In the genomic region with DNA sequence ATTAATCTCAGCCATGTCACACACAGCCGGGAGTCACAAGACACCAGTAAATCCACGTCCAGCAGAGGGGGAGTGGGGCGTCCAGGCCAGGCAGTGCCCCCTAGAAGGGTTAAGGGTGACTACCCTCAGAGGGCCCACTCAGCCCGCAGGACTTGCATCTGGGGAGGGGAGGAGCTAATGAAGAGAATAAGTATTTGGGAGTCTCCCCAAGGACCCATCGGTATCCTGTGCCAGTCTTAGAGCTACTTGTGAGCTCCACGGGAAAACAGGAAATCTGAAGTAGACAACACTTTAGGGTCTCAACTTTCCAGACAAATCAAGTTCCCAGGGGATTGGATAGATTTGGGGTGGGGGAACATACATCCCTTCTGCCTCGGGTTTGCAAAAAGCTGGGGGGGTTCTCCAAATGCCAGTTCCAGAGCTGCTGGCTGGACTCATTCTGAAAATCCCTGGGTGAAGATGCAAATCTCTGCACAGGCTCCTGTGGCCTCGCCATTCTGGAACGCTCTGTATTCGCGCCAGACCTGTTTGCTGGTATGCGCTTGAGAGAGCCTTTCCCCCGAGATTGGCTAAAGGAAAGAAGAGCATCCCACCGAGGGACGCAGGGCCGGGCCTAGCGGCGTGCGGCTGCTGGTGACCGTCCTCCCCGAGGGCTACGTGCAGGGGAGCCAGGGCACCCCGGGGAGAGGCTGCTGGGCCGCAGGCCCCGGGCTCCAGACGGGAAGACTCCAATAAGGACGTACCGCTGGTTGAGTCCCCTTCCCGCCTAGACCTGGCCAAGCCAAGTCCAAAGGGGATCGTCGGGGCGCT, we compare ENCODE assay signal across 8 mouse cellular contexts. TPM values are rescaled to one million over a fixed set of nuclear protein-coding genes. Genes with fewer than 3 reads are reported as not detected.
DNase-seq lines count a peak whose midpoint lies in the region; ATAC-seq and TF ChIP-seq lines count a peak whose summit lies in the region.

No protein-coding gene starts in this region.

- DNase-seq in heart, adult 2 months: no peak
- no peak for DNase-seq in heart, postnatal 36 days
- DNase-seq in CH12.LX (ENCODE audit: extremely low read depth): peak; percentile 53
- peak; percentile 38 for DNase-seq in limb, embryonic 14.5 days (ENCODE audit: low spot score)
- DNase-seq in layer of hippocampus, adult 18-20 months (ENCODE audit: low spot score in 2 of 2): no peak
- DNase-seq in urinary bladder, postnatal 4 days (ENCODE audit: low spot score in 2 of 2): no peak

- dilution Hi-C loops in CH12.LX (cut with MboI; ENCODE audit: extremely low pct_ligation_motif_present, extremely low pct_unique_long_range_greater_than_20kb, low sequenced_read_pairs): no loop called here

- H3K27ac ChIP-seq in heart, adult 2 months: peak overlapping the region; percentile 87
- no peak overlapping the region for H3K27ac ChIP-seq in CH12.LX (ENCODE audit: insufficient read depth, low read depth)
- peak overlapping the region; percentile 51 for H3K27ac ChIP-seq in embryonic fibroblast, embryonic 13.5 days (ENCODE audit: insufficient read depth, low read length)
- H3K27ac ChIP-seq in limb, embryonic 14.5 days (replicated peaks; ENCODE audit: low read depth, low read length): peak overlapping the region; percentile 85
- peak overlapping the region; percentile 96 for H3K27ac ChIP-seq in neural tube, embryonic 14.5 days (ENCODE audit: low read depth, low read length)

- in situ Hi-C loops in CH12.LX (cut with MboI; ENCODE audit: low pct_ligation_motif_present, low pct_unique_long_range_greater_than_20kb, low sequenced_read_pairs): no loop called here

- H3K79me2 ChIP-seq in heart, adult 2 months (replicated peaks; ENCODE audit: control insufficient read depth, insufficient read depth, low read length): no peaks in the 10 kb centered on the region
- no peaks in the 10 kb centered on the region for H3K79me2 ChIP-seq in CH12.LX (replicated peaks; ENCODE audit: control insufficient read depth, extremely low read depth, insufficient read depth, poor library complexity, severe bottlenecking)

- 4% methylated on average over 32 of the region's 32 CpGs for WGBS in heart, adult 2 months
- 2% methylated on average over 32 of the region's 32 CpGs for WGBS in limb, embryonic 14.5 days
- WGBS in neural tube, embryonic 14.5 days: 1% methylated on average over 32 of the region's 32 CpGs

- peak overlapping the region; percentile 60 for H3K4me2 ChIP-seq in CH12.LX (ENCODE audit: insufficient read depth, low read depth, poor library complexity, severe bottlenecking)
- peak overlapping the region; percentile 82 for H3K4me2 ChIP-seq in limb, embryonic 14.5 days (replicated peaks; ENCODE audit: low read depth, low read length, severe bottlenecking)
- peak overlapping the region; percentile 72 for H3K4me2 ChIP-seq in neural tube, embryonic 14.5 days (ENCODE audit: low read depth, low read length)

- no peaks in the 10 kb centered on the region for H3K36me3 ChIP-seq in heart, adult 2 months (ENCODE audit: control insufficient read depth, insufficient read depth, low read length)
- peaks cover 0 to 26% of the 10 kb centered on the region in 2 experiments for H3K36me3 ChIP-seq in CH12.LX (replicated peaks in 1 of 2; ENCODE audit: control insufficient read depth in 1 of 2, insufficient read depth in 1 of 2, low read length in 1 of 2)
- peaks cover 13% of the 10 kb centered on the region for H3K36me3 ChIP-seq in limb, embryonic 14.5 days (ENCODE audit: control insufficient read depth, insufficient read depth, low read length)
- no peaks in the 10 kb centered on the region; the same call in 1 of the 2 replicates for H3K36me3 ChIP-seq in neural tube, embryonic 14.5 days (ENCODE audit: control insufficient read depth, insufficient read depth, low read length)

- no peaks in the 10 kb centered on the region for H3K4me1 ChIP-seq in heart, adult 2 months (ENCODE audit: control insufficient read depth, insufficient read depth, low read length)
- H3K4me1 ChIP-seq in CH12.LX (ENCODE audit: control insufficient read depth in 1 of 2, insufficient read depth in 2 of 2): peaks cover 0 to 11% of the 10 kb centered on the region in 2 experiments; a peak in 2 of 4 replicates
- H3K4me1 ChIP-seq in embryonic fibroblast, embryonic 13.5 days (ENCODE audit: control insufficient read depth, insufficient read depth, low read length): no peaks in the 10 kb centered on the region
- H3K4me1 ChIP-seq in limb, embryonic 14.5 days (ENCODE audit: control insufficient read depth, insufficient read depth, low read length): peaks cover 13% of the 10 kb centered on the region
- 0 out of 2 replicates have a peak, but pooled peaks cover 7% of the 10 kb centered on the region for H3K4me1 ChIP-seq in neural tube, embryonic 14.5 days (ENCODE audit: control insufficient read depth, insufficient read depth, low read length)

- TF ChIP-seq EP300 in heart, adult 2 months (IDR thresholded peaks at IDR 0.05; ENCODE audit: insufficient read depth, low read depth, low read length): no peak
- no peak for TF ChIP-seq EP300 in CH12.LX (IDR thresholded peaks at IDR 0.05; ENCODE audit: low read length)

- no peaks in the 10 kb centered on the region for H3K9me3 ChIP-seq in CH12.LX (replicated peaks; ENCODE audit: low read length)
- H3K9me3 ChIP-seq in limb, embryonic 14.5 days (ENCODE audit: control insufficient read depth, low read length): no peaks in the 10 kb centered on the region
- H3K9me3 ChIP-seq in neural tube, embryonic 14.5 days (ENCODE audit: control insufficient read depth, low read length): no peaks in the 10 kb centered on the region

- ATAC-seq in limb, embryonic 14.5 days (ENCODE audit: low FRiP score, low read depth): no peak
- no peak; the same call in 1 of the 2 replicates for ATAC-seq in neural tube, embryonic 14.5 days (ENCODE audit: low read depth)

- no peaks in the 10 kb centered on the region for H3K27me3 ChIP-seq in heart, adult 2 months (ENCODE audit: control insufficient read depth, insufficient read depth, low read length)
- no peaks in the 10 kb centered on the region for H3K27me3 ChIP-seq in CH12.LX (replicated peaks)
- no peaks in the 10 kb centered on the region for H3K27me3 ChIP-seq in limb, embryonic 14.5 days (ENCODE audit: control insufficient read depth, insufficient read depth, low read length)
- no peaks in the 10 kb centered on the region for H3K27me3 ChIP-seq in neural tube, embryonic 14.5 days (ENCODE audit: control insufficient read depth, insufficient read depth, low read length)

- TF ChIP-seq POLR2A in heart, adult 2 months (IDR thresholded peaks at IDR 0.05; ENCODE audit: insufficient read depth, low read depth, low read length): no peak
- no peak; the same call in 1 of the 2 replicates for TF ChIP-seq POLR2A in CH12.LX (IDR thresholded peaks at IDR 0.05; ENCODE audit: low read depth, low read length)
- peak; percentile 78; the same call in 1 of the 2 replicates for TF ChIP-seq POLR2A in embryonic fibroblast, embryonic 13.5 days (IDR thresholded peaks at IDR 0.05; ENCODE audit: low read depth, low read length)
- TF ChIP-seq POLR2A in limb, embryonic 14.5 days (IDR thresholded peaks at IDR 0.05; ENCODE audit: borderline replicate concordance, extremely low read depth, insufficient read depth, insufficient read length): no peak

- intact Hi-C loops in heart, adult 2 months (cut with DNase I): no loop called here
- intact Hi-C loops in heart, postnatal 36 days (cut with DNase I): loop anchor here (2.0 kb wide), 1 partner anchor 17 kb away; no protein-coding TSS in a partner anchor

- H3K9ac ChIP-seq in heart, adult 2 months (ENCODE audit: low read depth, low read length): peak overlapping the region; percentile 75
- peak overlapping the region; percentile 53 for H3K9ac ChIP-seq in CH12.LX (ENCODE audit: insufficient read depth, low read depth)
- peak overlapping the region; percentile 77 for H3K9ac ChIP-seq in limb, embryonic 14.5 days (ENCODE audit: low read depth, low read length, severe bottlenecking)
- peak overlapping the region; percentile 74 for H3K9ac ChIP-seq in neural tube, embryonic 14.5 days (replicated peaks; ENCODE audit: low read depth, low read length)

- TF ChIP-seq CTCF in heart, adult 2 months (IDR thresholded peaks at IDR 0.05): no peak
- TF ChIP-seq CTCF in CH12.LX (conservative IDR thresholded peaks at IDR 0.05 in 1 of 2, IDR thresholded peaks at IDR 0.05 in 1 of 2; ENCODE audit: low read depth in 2 of 2, low read length in 2 of 2): no peak
- TF ChIP-seq CTCF in embryonic fibroblast, embryonic 13.5 days (IDR thresholded peaks at IDR 0.05; ENCODE audit: borderline replicate concordance, insufficient read depth, low read length): no peak

- H3K4me3 ChIP-seq in heart, adult 2 months: peak overlapping the region; percentile 90
- peak overlapping the region; percentile 67 to 80 (median 77) for H3K4me3 ChIP-seq in CH12.LX (replicated peaks in 1 of 3; ENCODE audit: low read depth in 2 of 3, low read length in 2 of 3, poor library complexity in 1 of 3)
- H3K4me3 ChIP-seq in embryonic fibroblast, embryonic 13.5 days (ENCODE audit: insufficient read depth, low read length): peak overlapping the region; percentile 67
- peak overlapping the region; percentile 73 for H3K4me3 ChIP-seq in limb, embryonic 14.5 days (replicated peaks; ENCODE audit: low read length)
- H3K4me3 ChIP-seq in neural tube, embryonic 14.5 days (ENCODE audit: low read depth, low read length): peak overlapping the region; percentile 55

- no peak for TF ChIP-seq RAD21 in CH12.LX (IDR thresholded peaks at IDR 0.05; ENCODE audit: low read depth, low read length)

RNA-seq across cellular contexts. Expression of a gene that starts 0.5 kb away (rescaled TPM):
- total RNA-seq in heart, adult 2 months (2021): 1 to 10 TPM; 4.6 to 4.9 TPM
- polyA plus RNA-seq in heart, adult 2 months (2012; rRNA removed): 5.1 and 8.1 TPM in 2 replicates
- 1 to 10 TPM; 4.3 to 5.5 TPM for total RNA-seq in heart, postnatal 36 days (2021)
- 5.9 and 8.3 TPM in 2 replicates for total RNA-seq in CH12.LX (2012; rRNA removed)
- 3.5 and 4.3 TPM in 2 replicates for total RNA-seq in CH12.LX (2014; rRNA removed)
- polyA plus RNA-seq in CH12.LX (2012; ENCODE audit: insufficient read length, low read depth): 4.8 and 8.6 TPM in 2 replicates
- 10.3 and 12.5 TPM in 2 replicates for polyA plus RNA-seq in embryonic fibroblast, embryonic 13.5 days (2011; ENCODE audit: insufficient read length, low read depth, missing spikeins)
- polyA plus RNA-seq in limb, embryonic 14.5 days (2012; rRNA removed): 25.9 and 27.8 TPM in 2 replicates
- polyA plus RNA-seq in limb, embryonic 14.5 days (2014; fragmentation: Nextera tagmentation; extraction: Ambion mirVana): 5.4 and 7.3 TPM in 2 replicates
- polyA plus RNA-seq in neural tube, embryonic 14.5 days (2014; fragmentation: Nextera tagmentation; extraction: Ambion mirVana): 4.8 and 5.2 TPM in 2 replicates
- total RNA-seq in layer of hippocampus, adult 18-20 months (2021): 10 to 100 TPM; 54.5 to 67.0 TPM

RNA-seq across cellular contexts. Expression of a gene that starts 18.3 kb away (rescaled TPM):
- total RNA-seq in heart, adult 2 months (2021): 10 to 100 TPM; 13.9 to 14.9 TPM
- polyA plus RNA-seq in heart, adult 2 months (2012; rRNA removed): 21.2 and 24.5 TPM in 2 replicates
- 10 to 100 TPM; 17.2 to 18.1 TPM for total RNA-seq in heart, postnatal 36 days (2021)
- 32.6 and 38.9 TPM in 2 replicates for total RNA-seq in CH12.LX (2012; rRNA removed)
- 34.8 and 41.0 TPM in 2 replicates for total RNA-seq in CH12.LX (2014; rRNA removed)
- 41.7 and 45.1 TPM in 2 replicates for polyA plus RNA-seq in CH12.LX (2012; ENCODE audit: insufficient read length, low read depth)
- 47.2 and 48.5 TPM in 2 replicates for polyA plus RNA-seq in embryonic fibroblast, embryonic 13.5 days (2011; ENCODE audit: insufficient read length, low read depth, missing spikeins)
- polyA plus RNA-seq in limb, embryonic 14.5 days (2012; rRNA removed): 79.1 and 91.0 TPM in 2 replicates
- polyA plus RNA-seq in limb, embryonic 14.5 days (2014; fragmentation: Nextera tagmentation; extraction: Ambion mirVana): 83.2 and 90.5 TPM in 2 replicates
- 37.0 and 49.9 TPM in 2 replicates for polyA plus RNA-seq in neural tube, embryonic 14.5 days (2014; fragmentation: Nextera tagmentation; extraction: Ambion mirVana)
- 10 to 100 TPM; 36.6 to 42.8 TPM for total RNA-seq in layer of hippocampus, adult 18-20 months (2021)

RNA-seq across cellular contexts. Expression of a gene that starts 28.3 kb away (rescaled TPM):
- not detected for total RNA-seq in heart, adult 2 months (2021)
- polyA plus RNA-seq in heart, adult 2 months (2012; rRNA removed): 0.16 and 0.20 TPM in 2 replicates
- not detected for total RNA-seq in heart, postnatal 36 days (2021)
- total RNA-seq in CH12.LX (2012; rRNA removed): not detected in 2 replicates
- total RNA-seq in CH12.LX (2014; rRNA removed): not detected in 2 replicates
- not detected in 2 replicates for polyA plus RNA-seq in CH12.LX (2012; ENCODE audit: insufficient read length, low read depth)
- not detected in 2 replicates for polyA plus RNA-seq in embryonic fibroblast, embryonic 13.5 days (2011; ENCODE audit: insufficient read length, low read depth, missing spikeins)
- polyA plus RNA-seq in limb, embryonic 14.5 days (2012; rRNA removed): 0.04 and 0.08 TPM in 2 replicates
- 0.18 and 0.43 TPM in 2 replicates for polyA plus RNA-seq in limb, embryonic 14.5 days (2014; fragmentation: Nextera tagmentation; extraction: Ambion mirVana)
- 0.50 and 0.79 TPM in 2 replicates for polyA plus RNA-seq in neural tube, embryonic 14.5 days (2014; fragmentation: Nextera tagmentation; extraction: Ambion mirVana)
- under 1 TPM in 1 of 2 experiments, not detected in 1; 0.35 TPM for total RNA-seq in layer of hippocampus, adult 18-20 months (2021)

RNA-seq across cellular contexts. Expression of a gene that starts 49.6 kb away (rescaled TPM):
- 1 to 10 TPM; 3.1 TPM for total RNA-seq in heart, adult 2 months (2021)
- 12.2 and 17.6 TPM in 2 replicates for polyA plus RNA-seq in heart, adult 2 months (2012; rRNA removed)
- 1 to 10 TPM; 4.0 to 4.3 TPM for total RNA-seq in heart, postnatal 36 days (2021)
- total RNA-seq in CH12.LX (2012; rRNA removed): not detected in 2 replicates
- not detected in 2 replicates for total RNA-seq in CH12.LX (2014; rRNA removed)
- not detected in 2 replicates for polyA plus RNA-seq in CH12.LX (2012; ENCODE audit: insufficient read length, low read depth)
- polyA plus RNA-seq in embryonic fibroblast, embryonic 13.5 days (2011; ENCODE audit: insufficient read length, low read depth, missing spikeins): 108 and 200 TPM in 2 replicates
- 708 and 919 TPM in 2 replicates for polyA plus RNA-seq in limb, embryonic 14.5 days (2012; rRNA removed)
- 1,017 and 1,089 TPM in 2 replicates for polyA plus RNA-seq in limb, embryonic 14.5 days (2014; fragmentation: Nextera tagmentation; extraction: Ambion mirVana)
- 109 and 229 TPM in 2 replicates for polyA plus RNA-seq in neural tube, embryonic 14.5 days (2014; fragmentation: Nextera tagmentation; extraction: Ambion mirVana)
- total RNA-seq in layer of hippocampus, adult 18-20 months (2021): 1 to 10 TPM; 3.4 to 4.5 TPM

Comparison
In these comparisons a context has a peak if more than half of its experiments do, and no peak if none do; other contexts are left out.
1. DNase-seq: peak in CH12.LX (single experiment) and limb, embryonic 14.5 days (single experiment); none in heart, adult 2 months (0 of 2), heart, postnatal 36 days (0 of 2), layer of hippocampus, adult 18-20 months (0 of 2) and urinary bladder, postnatal 4 days (0 of 2).
2. Peak in every context shown above with its lines, with median percentiles within 50 percentile points of each other: H3K4me3 ChIP-seq, H3K9ac ChIP-seq and H3K4me2 ChIP-seq.